Mouse (Mus musculus): ENCODE data around the gene AC124108.1. TPM values are rescaled to one million over a fixed set of nuclear protein-coding genes. Genes with fewer than 3 reads are reported as not detected.

Gene AC124108.1
- polyA plus RNA-seq, 1 experiment from 2014 or later = 3.3 TPM

GRCm38 (mm10) chr1:132206828-132207227, 15.6 kb downstream of the AC124108.1 start:
- no peaks in the 10 kb centered on the region for H3K9me3 ChIP-seq (ENCODE audit: control insufficient read depth, low read length)
- no peaks in the 10 kb centered on the region for H3K27me3 ChIP-seq (replicated peaks; ENCODE audit: control insufficient read depth, insufficient read depth, low read length)
- no peak overlapping the region for H3K27ac ChIP-seq (ENCODE audit: low read length)
- H3K4me1 ChIP-seq (replicated peaks; ENCODE audit: control insufficient read depth, insufficient read depth, low read length) = peaks cover 46% of the 10 kb centered on the region
- no peak for ATAC-seq
- no peak overlapping the region for H3K4me2 ChIP-seq (ENCODE audit: low read length)
- H3K4me3 ChIP-seq (replicated peaks; ENCODE audit: low read length) = no peak overlapping the region
- WGBS = 88% methylated on average over 3 of the region's 3 CpGs
- no peak overlapping the region for H3K9ac ChIP-seq (replicated peaks; ENCODE audit: low read depth, low read length)
- no peaks in the 10 kb centered on the region for H3K36me3 ChIP-seq (ENCODE audit: control insufficient read depth, insufficient read depth)

GRCm38 (mm10) chr1:132208154-132208553, 16.9 kb downstream of the AC124108.1 start:
- no peaks in the 10 kb centered on the region for H3K27me3 ChIP-seq (replicated peaks; ENCODE audit: control insufficient read depth, insufficient read depth, low read length)
- H3K4me2 ChIP-seq (ENCODE audit: low read length) = no peak overlapping the region
- H3K4me1 ChIP-seq (replicated peaks; ENCODE audit: control insufficient read depth, insufficient read depth, low read length) = peaks cover 50% of the 10 kb centered on the region
- H3K9me3 ChIP-seq (ENCODE audit: control insufficient read depth, low read length) = no peaks in the 10 kb centered on the region
- H3K27ac ChIP-seq (ENCODE audit: low read length) = peak overlapping the region; percentile 52
- no peaks in the 10 kb centered on the region for H3K36me3 ChIP-seq (ENCODE audit: control insufficient read depth, insufficient read depth)
- WGBS = 16% methylated on average over 4 of the region's 4 CpGs
- ATAC-seq = peak; percentile 28; the same call in 1 of the 2 replicates
- H3K9ac ChIP-seq (replicated peaks; ENCODE audit: low read depth, low read length) = no peak overlapping the region
- no peak overlapping the region for H3K4me3 ChIP-seq (replicated peaks; ENCODE audit: low read length)

DNA sequence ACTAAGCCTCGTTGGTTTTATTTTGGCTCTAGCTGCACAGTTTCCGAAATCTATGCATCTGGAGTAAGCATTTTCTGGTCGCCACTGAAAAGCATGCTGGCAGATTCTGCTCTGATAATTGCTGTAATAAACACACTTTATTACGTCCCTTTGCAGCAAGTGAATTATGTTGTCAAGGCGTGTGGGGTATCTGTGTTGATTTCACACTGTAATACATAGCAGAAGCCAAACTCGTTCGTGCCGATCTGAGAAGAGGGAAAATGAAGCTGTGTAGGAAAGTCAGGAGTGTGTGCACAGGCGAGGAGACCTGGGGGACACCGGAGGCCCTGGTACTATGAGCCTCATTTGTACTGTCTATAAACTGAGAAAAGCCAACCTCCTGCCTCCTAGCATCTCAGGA, 18.1 kb downstream of the AC124108.1 start:
- ATAC-seq = peak; percentile 28
- Histone ChIP-seq H3K27ac (ENCODE audit: low read length) (peak overlapping the region; percentile 16; the same call in 1 of the 2 replicates), H3K4me2 (ENCODE audit: low read length) (no peak overlapping the region), H3K27me3 (replicated peaks; ENCODE audit: control insufficient read depth, insufficient read depth, low read length) (no peaks in the 10 kb centered on the region), H3K36me3 (ENCODE audit: control insufficient read depth, insufficient read depth) (no peaks in the 10 kb centered on the region), H3K4me1 (replicated peaks; ENCODE audit: control insufficient read depth, insufficient read depth, low read length) (peaks cover 51% of the 10 kb centered on the region), H3K9ac (replicated peaks; ENCODE audit: low read depth, low read length) (no peak overlapping the region), H3K4me3 (replicated peaks; ENCODE audit: low read length) (no peak overlapping the region), H3K9me3 (ENCODE audit: control insufficient read depth, low read length) (no peaks in the 10 kb centered on the region)
- WGBS = 39% methylated on average over 10 of the region's 10 CpGs

- H3K4me3 ChIP-seq (replicated peaks; ENCODE audit: low read length) = no peak overlapping the region
- ATAC-seq = no peak
- no peak overlapping the region for H3K9ac ChIP-seq (replicated peaks; ENCODE audit: low read depth, low read length)
- peaks cover 51% of the 10 kb centered on the region for H3K4me1 ChIP-seq (replicated peaks; ENCODE audit: control insufficient read depth, insufficient read depth, low read length)
- H3K27ac ChIP-seq (ENCODE audit: low read length) = no peak overlapping the region
- no peaks in the 10 kb centered on the region for H3K9me3 ChIP-seq (ENCODE audit: control insufficient read depth, low read length)
- WGBS = 22% methylated on average over 7 of the region's 7 CpGs
- H3K27me3 ChIP-seq (replicated peaks; ENCODE audit: control insufficient read depth, insufficient read depth, low read length) = no peaks in the 10 kb centered on the region
- H3K36me3 ChIP-seq (ENCODE audit: control insufficient read depth, insufficient read depth) = no peaks in the 10 kb centered on the region
- no peak overlapping the region for H3K4me2 ChIP-seq (ENCODE audit: low read length)
Measured at GRCm38 (mm10) chr1:132210922-132211321, 19.7 kb downstream of the AC124108.1 start.

DNA sequence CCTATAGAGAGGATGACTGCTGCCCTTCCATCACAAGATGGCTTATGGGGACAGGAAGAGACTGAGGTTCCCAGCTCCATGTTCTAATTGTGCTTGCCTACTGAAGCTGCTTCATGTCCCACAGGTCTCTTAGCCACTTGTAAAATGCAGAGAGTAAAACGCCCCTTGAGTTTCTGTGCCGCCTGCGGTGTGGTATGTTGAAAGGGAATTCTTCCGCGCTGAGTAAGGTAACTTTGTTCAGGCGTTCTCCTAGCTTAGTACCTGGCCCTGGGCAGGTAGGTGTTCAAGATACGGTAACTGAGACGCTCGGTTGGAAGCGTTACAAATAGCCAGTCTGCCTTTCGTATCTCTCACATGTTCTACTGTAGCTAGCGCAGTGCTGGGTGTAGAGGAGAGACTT, 20.4 kb downstream of the AC124108.1 start:
- 44% methylated on average over 12 of the region's 12 CpGs for WGBS
- Histone ChIP-seq H3K9me3 (ENCODE audit: control insufficient read depth, low read length) (no peaks in the 10 kb centered on the region), H3K9ac (replicated peaks; ENCODE audit: low read depth, low read length) (0 out of 2 replicates have a peak overlapping the region, but pooled peaks have one; percentile 5), H3K4me2 (ENCODE audit: low read length) (peak overlapping the region; percentile 29), H3K4me3 (replicated peaks; ENCODE audit: low read length) (no peak overlapping the region), H3K36me3 (ENCODE audit: control insufficient read depth, insufficient read depth) (no peaks in the 10 kb centered on the region), H3K27me3 (replicated peaks; ENCODE audit: control insufficient read depth, insufficient read depth, low read length) (no peaks in the 10 kb centered on the region), H3K27ac (ENCODE audit: low read length) (0 out of 2 replicates have a peak overlapping the region, but pooled peaks have one; percentile 11), H3K4me1 (replicated peaks; ENCODE audit: control insufficient read depth, insufficient read depth, low read length) (peaks cover 51% of the 10 kb centered on the region)
- no peak for ATAC-seq

GRCm38 (mm10) chr1:132212218-132212617, 21.0 kb downstream of the AC124108.1 start:
- ATAC-seq = peak; percentile 72
- peaks cover 51% of the 10 kb centered on the region for H3K4me1 ChIP-seq (replicated peaks; ENCODE audit: control insufficient read depth, insufficient read depth, low read length)

GRCm38 (mm10) chr1:132213076-132213475, 21.8 kb downstream of the AC124108.1 start:
- no peaks in the 10 kb centered on the region for H3K27me3 ChIP-seq (replicated peaks; ENCODE audit: control insufficient read depth, insufficient read depth, low read length)
- H3K4me2 ChIP-seq (ENCODE audit: low read length) = no peak overlapping the region
- no peak overlapping the region for H3K4me3 ChIP-seq (replicated peaks; ENCODE audit: low read length)
- peaks cover 45% of the 10 kb centered on the region for H3K4me1 ChIP-seq (replicated peaks; ENCODE audit: control insufficient read depth, insufficient read depth, low read length)
- H3K9me3 ChIP-seq (ENCODE audit: control insufficient read depth, low read length) = no peaks in the 10 kb centered on the region
- WGBS = 30% methylated on average over 6 of the region's 6 CpGs
- no peaks in the 10 kb centered on the region for H3K36me3 ChIP-seq (ENCODE audit: control insufficient read depth, insufficient read depth)
- H3K9ac ChIP-seq (replicated peaks; ENCODE audit: low read depth, low read length) = no peak overlapping the region
- no peak overlapping the region for H3K27ac ChIP-seq (ENCODE audit: low read length)
- ATAC-seq = no peak

More at GRCm38 (mm10) chr1:132212218-132212617, 21.0 kb downstream of the AC124108.1 start:
- no peaks in the 10 kb centered on the region for H3K36me3 ChIP-seq (ENCODE audit: control insufficient read depth, insufficient read depth)
- H3K27me3 ChIP-seq (replicated peaks; ENCODE audit: control insufficient read depth, insufficient read depth, low read length) = no peaks in the 10 kb centered on the region
- H3K9me3 ChIP-seq (ENCODE audit: control insufficient read depth, low read length) = no peaks in the 10 kb centered on the region
- H3K4me3 ChIP-seq (replicated peaks; ENCODE audit: low read length) = peak overlapping the region; percentile 20
- H3K9ac ChIP-seq (replicated peaks; ENCODE audit: low read depth, low read length) = no peak overlapping the region
- 3% methylated on average over 20 of the region's 20 CpGs for WGBS
- H3K4me2 ChIP-seq (ENCODE audit: low read length) = peak overlapping the region; percentile 29
- H3K27ac ChIP-seq (ENCODE audit: low read length) = no peak overlapping the region

- 60% methylated on average over 3 of the region's 3 CpGs for WGBS
- H3K9ac ChIP-seq (replicated peaks; ENCODE audit: low read depth, low read length) = no peak overlapping the region
- H3K9me3 ChIP-seq (ENCODE audit: control insufficient read depth, low read length) = no peaks in the 10 kb centered on the region
- H3K36me3 ChIP-seq (ENCODE audit: control insufficient read depth, insufficient read depth) = no peaks in the 10 kb centered on the region
- H3K4me1 ChIP-seq (replicated peaks; ENCODE audit: control insufficient read depth, insufficient read depth, low read length) = peaks cover 24% of the 10 kb centered on the region
- no peak overlapping the region for H3K4me2 ChIP-seq (ENCODE audit: low read length)
- H3K4me3 ChIP-seq (replicated peaks; ENCODE audit: low read length) = no peak overlapping the region
- no peak overlapping the region for H3K27ac ChIP-seq (ENCODE audit: low read length)
- H3K27me3 ChIP-seq (replicated peaks; ENCODE audit: control insufficient read depth, insufficient read depth, low read length) = no peaks in the 10 kb centered on the region
- no peak for ATAC-seq
Measured at GRCm38 (mm10) chr1:132216276-132216675, 25.0 kb downstream of the AC124108.1 start.

DNA sequence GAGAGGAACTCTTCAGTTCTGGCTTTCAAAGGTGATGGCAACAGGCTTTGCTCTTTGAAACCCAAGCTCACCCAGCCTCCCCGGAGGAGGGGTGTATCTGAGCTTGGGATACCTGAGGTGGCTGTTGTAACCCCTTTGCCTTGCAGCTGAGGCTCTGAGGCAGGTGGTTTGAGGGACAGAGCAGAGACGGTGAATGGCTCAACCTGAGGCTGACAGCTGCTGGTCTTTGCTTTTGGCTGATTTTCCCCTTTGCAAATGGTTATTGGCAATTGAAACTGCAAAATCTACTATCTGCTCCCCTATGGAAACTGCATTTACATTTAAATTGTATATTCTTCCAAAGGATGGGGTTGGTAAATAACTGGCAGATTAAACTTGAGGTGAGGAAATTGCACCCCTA, 30.4 kb downstream of the AC124108.1 start:
- Histone ChIP-seq H3K27ac (ENCODE audit: low read length) (peak overlapping the region; percentile 42), H3K9ac (replicated peaks; ENCODE audit: low read depth, low read length) (no peak overlapping the region), H3K9me3 (ENCODE audit: control insufficient read depth, low read length) (no peaks in the 10 kb centered on the region), H3K4me1 (replicated peaks; ENCODE audit: control insufficient read depth, insufficient read depth, low read length) (peaks cover 19% of the 10 kb centered on the region), H3K27me3 (replicated peaks; ENCODE audit: control insufficient read depth, insufficient read depth, low read length) (no peaks in the 10 kb centered on the region), H3K36me3 (ENCODE audit: control insufficient read depth, insufficient read depth) (no peaks in the 10 kb centered on the region), H3K4me3 (replicated peaks; ENCODE audit: low read length) (no peak overlapping the region), H3K4me2 (ENCODE audit: low read length) (no peak overlapping the region)
- WGBS = 26% methylated on average over 2 of the region's 2 CpGs
- peak; percentile 22; the same call in 1 of the 2 replicates for ATAC-seq

DNA sequence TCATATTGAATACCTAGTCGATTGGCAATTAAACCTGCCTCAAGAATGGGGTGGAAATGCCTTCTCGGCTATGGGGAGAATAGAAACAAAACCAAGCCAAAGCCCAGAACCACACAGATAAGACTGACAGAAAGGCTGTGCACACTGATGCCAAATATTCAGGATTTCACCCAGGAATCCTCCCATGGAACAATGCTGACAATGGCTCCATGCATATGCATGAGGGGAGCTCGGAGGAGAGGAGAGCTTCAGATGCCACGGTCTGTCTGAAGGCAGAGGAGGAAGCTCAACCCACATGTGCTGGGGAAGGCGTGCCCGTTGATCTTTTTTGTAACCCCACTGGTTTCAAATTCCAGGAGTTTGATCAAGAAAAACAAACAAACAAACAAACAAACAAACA, 30.9 kb downstream of the AC124108.1 start:
- Histone ChIP-seq H3K4me1 (replicated peaks; ENCODE audit: control insufficient read depth, insufficient read depth, low read length) (peaks cover 19% of the 10 kb centered on the region), H3K27me3 (replicated peaks; ENCODE audit: control insufficient read depth, insufficient read depth, low read length) (no peaks in the 10 kb centered on the region), H3K4me2 (ENCODE audit: low read length) (peak overlapping the region; percentile 25), H3K9ac (replicated peaks; ENCODE audit: low read depth, low read length) (peak overlapping the region; percentile 16; the same call in 1 of the 2 replicates), H3K36me3 (ENCODE audit: control insufficient read depth, insufficient read depth) (no peaks in the 10 kb centered on the region), H3K4me3 (replicated peaks; ENCODE audit: low read length) (no peak overlapping the region), H3K9me3 (ENCODE audit: control insufficient read depth, low read length) (no peaks in the 10 kb centered on the region), H3K27ac (ENCODE audit: low read length) (peak overlapping the region; percentile 42)
- ATAC-seq = peak; percentile 94
- 11% methylated on average over 6 of the region's 6 CpGs for WGBS

Data from forebrain, embryonic 16.5 days (tissue).